Mouse (Mus musculus) MEL (cell line): ENCODE results near the gene Tubb2b. TPM values are rescaled to one million over a fixed set of nuclear protein-coding genes. Genes with fewer than 3 reads are reported as not detected.

Experiments
- DNase-seq: peaks from one replicate; pipeline ENCODE4 v3.0.0; 2011; ENCODE audit warnings: low read depth, low spot score
- H3K27ac ChIP-seq: 2 replicates; pipeline ENCODE4 v1.5.1; 2012; ENCODE audit warnings: low read depth, mild to moderate bottlenecking, control low read depth, low read length, moderate library complexity; ENCODE audit not compliant: control insufficient read depth
- H3K27me3 ChIP-seq, 2 experiments: fragments of 150-350 bp in 1 of 2; sonication (generic) in 1 of 2; 2 replicates each; pipeline ENCODE4 v1.6.1; 2012; ENCODE audit warnings: low read length in 2 of 2, mild to moderate bottlenecking in 2 of 2, improper control_type of control experiment in 1 of 2, moderate library complexity in 1 of 2; ENCODE audit not compliant: insufficient read depth in 2 of 2, control insufficient read depth in 1 of 2
- H3K36me3 ChIP-seq, 2 experiments: 2 replicates each; pipeline ENCODE4 v1.6.1; 2012 to 2014; ENCODE audit warnings: low read length in 2 of 2, improper control_type of control experiment in 1 of 2, inconsistent platforms in 1 of 2, mild to moderate bottlenecking in 1 of 2; ENCODE audit not compliant: insufficient read depth in 2 of 2, control insufficient read depth in 1 of 2
- H3K4me1 ChIP-seq, 2 experiments: fragments of 150-350 bp in 1 of 2; sonication (generic) in 1 of 2; 2 replicates each; pipeline ENCODE4 v1.6.1; 2012; ENCODE audit warnings: low read length in 2 of 2, improper control_type of control experiment in 1 of 2, mild to moderate bottlenecking in 1 of 2; ENCODE audit not compliant: insufficient read depth in 2 of 2, control insufficient read depth in 1 of 2
- H3K4me3 ChIP-seq, 2 experiments: fragments of 150-350 bp in 1 of 2; sonication (generic) in 1 of 2; 2 replicates each; pipeline ENCODE4 v1.5.1; 2012; ENCODE audit warnings: low read depth in 2 of 2, low read length in 2 of 2, mild to moderate bottlenecking in 2 of 2, moderate library complexity in 2 of 2, control low read depth in 1 of 2, improper control_type of control experiment in 1 of 2; ENCODE audit not compliant: control insufficient read depth in 1 of 2, insufficient read depth in 1 of 2
- H3K79me2 ChIP-seq: 2 replicates; pipeline ENCODE4 v1.6.1; 2012; ENCODE audit warnings: mild to moderate bottlenecking, low read length, moderate library complexity; ENCODE audit not compliant: control insufficient read depth, poor library complexity, insufficient read depth
- H3K9ac ChIP-seq: 2 replicates; pipeline ENCODE4 v1.6.1; 2012; ENCODE audit warnings: low read depth, mild to moderate bottlenecking, control low read depth, low read length, moderate library complexity; ENCODE audit not compliant: control insufficient read depth, poor library complexity, severe bottlenecking
- H3K9me3 ChIP-seq: fragments of 150-350 bp; sonication (generic); replicated peaks from 2 replicates; pipeline ENCODE4 v1.6.1; 2012; ENCODE audit warnings: mild to moderate bottlenecking, low read length, improper control_type of control experiment, moderate library complexity; ENCODE audit not compliant: insufficient read depth
- BHLHE40 ChIP-seq: IDR thresholded peaks from 2 replicates; pipeline ENCODE4 v1.6.1; 2012; ENCODE audit warnings: low read depth, mild to moderate bottlenecking, inconsistent platforms, low read length, improper control_type of control experiment, borderline replicate concordance
- CHD1 ChIP-seq: IDR thresholded peaks from 2 replicates; pipeline ENCODE4 v1.6.1; 2012; ENCODE audit warnings: low read depth, mild to moderate bottlenecking, inconsistent platforms, low read length, improper control_type of control experiment
- CTCF ChIP-seq, 3 experiments: IDR thresholded peaks in 2 of 3; conservative IDR thresholded peaks in 1 of 3; 2 replicates each; pipeline ENCODE4 v1.5.1; 2011 to 2012; ENCODE audit warnings: low read length in 3 of 3, low read depth in 2 of 3, mild to moderate bottlenecking in 2 of 3, improper control_type of control experiment in 1 of 3, inconsistent platforms in 1 of 3, mixed read lengths in 1 of 3, moderate library complexity in 1 of 3; ENCODE audit not compliant: control insufficient read depth in 1 of 3, insufficient read depth in 1 of 3, poor library complexity in 1 of 3, severe bottlenecking in 1 of 3
- ELF1 ChIP-seq: IDR thresholded peaks from 2 replicates; pipeline ENCODE4 v1.6.1; 2014; ENCODE audit warnings: low read depth, mild to moderate bottlenecking, inconsistent platforms, low read length, improper control_type of control experiment, moderate library complexity
- EP300 ChIP-seq, 2 experiments: IDR thresholded peaks; 2 replicates each; pipeline ENCODE4 v1.6.1; 2011; ENCODE audit warnings: improper control_type of control experiment in 2 of 2, low read length in 2 of 2, low read depth in 1 of 2, mild to moderate bottlenecking in 1 of 2
- ETS1 ChIP-seq: IDR thresholded peaks from 2 replicates; pipeline ENCODE4 v1.6.1; 2012; ENCODE audit warnings: low read depth, mild to moderate bottlenecking, inconsistent platforms, low read length, improper control_type of control experiment, moderate library complexity
- HCFC1 ChIP-seq: IDR thresholded peaks from 2 replicates; pipeline ENCODE4 v1.6.1; 2012; ENCODE audit warnings: low read depth, mild to moderate bottlenecking, inconsistent platforms, low read length, improper control_type of control experiment, moderate library complexity
- JUND ChIP-seq: IDR thresholded peaks from 2 replicates; pipeline ENCODE4 v1.6.1; 2011; ENCODE audit warnings: low read depth, mild to moderate bottlenecking, improper control_type of control experiment, low read length
- MAX ChIP-seq: IDR thresholded peaks from 2 replicates; pipeline ENCODE4 v1.6.1; 2011; ENCODE audit warnings: low read length, improper control_type of control experiment
- MXI1 ChIP-seq: IDR thresholded peaks from 2 replicates; pipeline ENCODE4 v1.6.1; 2011; ENCODE audit warnings: mild to moderate bottlenecking, low read depth, low read length, improper control_type of control experiment
- NELFE ChIP-seq: IDR thresholded peaks from 2 replicates; pipeline ENCODE4 v1.6.1; 2011; ENCODE audit warnings: low read depth, low read length, improper control_type of control experiment
- POLR2AphosphoS2 ChIP-seq: IDR thresholded peaks from 2 replicates; pipeline ENCODE4 v1.6.1; 2011; ENCODE audit warnings: low read length, improper control_type of control experiment
- RCOR1 ChIP-seq: IDR thresholded peaks from 2 replicates; pipeline ENCODE4 v1.6.1; 2012; ENCODE audit warnings: low read depth, mild to moderate bottlenecking, inconsistent platforms, low read length, improper control_type of control experiment
- SIN3A ChIP-seq: IDR thresholded peaks from 2 replicates; pipeline ENCODE4 v1.6.1; 2012; ENCODE audit warnings: low read length, improper control_type of control experiment, inconsistent platforms
- SMC3 ChIP-seq: IDR thresholded peaks from 2 replicates; pipeline ENCODE4 v1.6.1; 2011; ENCODE audit warnings: low read depth, low read length, improper control_type of control experiment
- TBP ChIP-seq: IDR thresholded peaks from 2 replicates; pipeline ENCODE4 v1.8.0; 2011; ENCODE audit warnings: low read depth, low read length, improper control_type of control experiment
- USF1 ChIP-seq: IDR thresholded peaks from 2 replicates; pipeline ENCODE4 v1.6.1; 2014; ENCODE audit warnings: low read depth, mild to moderate bottlenecking, inconsistent platforms, low read length, improper control_type of control experiment, moderate library complexity
- ZKSCAN1 ChIP-seq: IDR thresholded peaks from 2 replicates; pipeline ENCODE4 v1.6.1; 2012; ENCODE audit warnings: low read depth, mild to moderate bottlenecking, inconsistent platforms, low read length, improper control_type of control experiment, moderate library complexity
- polyA plus RNA-seq, 2 experiments: library from polyadenylated mRNA; stranded (reverse) in 1 of 2; unstranded in 1 of 2; fragments of >175 nt in 1 of 2; fragments of >200 nt in 1 of 2; gene quantifications; 2 replicates each; pipeline versions ENCODE4 v1.2.1 to v1.2.4; 2012; ENCODE audit warnings: low replicate concordance in 2 of 2, low read depth in 1 of 2; ENCODE audit not compliant: insufficient read length in 2 of 2, insufficient read depth in 1 of 2, missing spikeins in 1 of 2
- total RNA-seq: library from RNA; depleted of rRNA; stranded (reverse); fragments of 300-350 nt; gene quantifications from 2 replicates; pipeline ENCODE4 v1.2.3, GENCODE M21; 2012

Tubb2b gene
- total and polyA plus RNA-seq, 3 experiments, result 1.4 to 10.6 TPM; not detected in 1

GRCm38 (mm10) chr13:34106999-34107398 lies 23.3 kb downstream of the Tubb2b start:
- H3K4me1 ChIP-seq, result peaks cover 2 to 5% of the 10 kb centered on the region in 2 experiments; a peak in 3 of 4 replicates
- no peaks in the 10 kb centered on the region for H3K79me2 ChIP-seq
- H3K27me3 ChIP-seq, result no peaks in the 10 kb centered on the region
- TF ChIP-seq ELF1, result peak; percentile 72
- no peak for TF ChIP-seq RCOR1
- TF ChIP-seq HCFC1, result 0 out of 2 replicates have a peak, but pooled peaks have one; percentile 18
- TF ChIP-seq TBP, result 0 out of 2 replicates have a peak, but pooled peaks have one; percentile 19
- no peak for TF ChIP-seq POLR2AphosphoS2
- DNase-seq, result peak; percentile 76
- H3K4me3 ChIP-seq, result no peak overlapping the region
- peaks cover 0 to 7% of the 10 kb centered on the region in 2 experiments; a peak in 2 of 4 replicates for H3K36me3 ChIP-seq
- peak overlapping the region; percentile 44 for H3K9ac ChIP-seq
- no peaks in the 10 kb centered on the region for H3K9me3 ChIP-seq
- peak overlapping the region; percentile 35; the same call in 1 of the 2 replicates for H3K27ac ChIP-seq

GRCm38 (mm10) chr13:34106256-34106655 lies 24.0 kb downstream of the Tubb2b start:
- Histone ChIP-seq H3K36me3 (peaks cover 0 to 11% of the 10 kb centered on the region in 2 experiments; a peak in 2 of 4 replicates), H3K4me1 (peaks cover 5 to 6% of the 10 kb centered on the region in 2 experiments), H3K27me3 (no peaks in the 10 kb centered on the region), H3K27ac (no peak overlapping the region), H3K4me3 (no peak overlapping the region), H3K79me2 (no peaks in the 10 kb centered on the region), H3K9ac (no peak overlapping the region), H3K9me3 (no peaks in the 10 kb centered on the region)
- no peak for DNase-seq
- TF ChIP-seq ZKSCAN1 (no peak), NELFE (no peak), HCFC1 (0 out of 2 replicates have a peak, but pooled peaks have one; percentile 6), ETS1 (no peak), CTCF (IDR thresholded peaks at IDR 0.05 in 2 of 3, conservative IDR thresholded peaks at IDR 0.05 in 1 of 3; ENCODE audit: control insufficient read depth in 1 of 3, insufficient read depth in 1 of 3, low read depth in 2 of 3, low read length in 3 of 3, poor library complexity in 1 of 3, severe bottlenecking in 1 of 3) (peak in 1 of 3 experiments; percentile 8; a peak in 1 of 6 replicates), CHD1 (no peak)

GRCm38 (mm10) chr13:34105364-34105763 lies 24.9 kb downstream of the Tubb2b start:
- H3K27me3 ChIP-seq, result no peaks in the 10 kb centered on the region
- DNase-seq, result no peak

More at GRCm38 (mm10) chr13:34105364-34105763, 24.9 kb downstream of the Tubb2b start:
- H3K79me2 ChIP-seq, result no peaks in the 10 kb centered on the region
- H3K9me3 ChIP-seq, result no peaks in the 10 kb centered on the region
- TF ChIP-seq EP300 (IDR thresholded peaks at IDR 0.05; ENCODE audit: low read depth in 1 of 2, low read length in 2 of 2), result no peak
- TF ChIP-seq CTCF (IDR thresholded peaks at IDR 0.05 in 2 of 3, conservative IDR thresholded peaks at IDR 0.05 in 1 of 3; ENCODE audit: control insufficient read depth in 1 of 3, insufficient read depth in 1 of 3, low read depth in 2 of 3, low read length in 3 of 3, poor library complexity in 1 of 3, severe bottlenecking in 1 of 3), result no peak
- no peak for TF ChIP-seq JUND
- TF ChIP-seq MAX, result no peak
- no peak for TF ChIP-seq SIN3A
- TF ChIP-seq SMC3, result no peak
- no peak for TF ChIP-seq BHLHE40
- TF ChIP-seq TBP, result no peak
- no peak for TF ChIP-seq USF1
- no peak for TF ChIP-seq ETS1
- no peak for TF ChIP-seq MXI1
- TF ChIP-seq CHD1, result no peak
- no peak overlapping the region for H3K27ac ChIP-seq
- peaks cover 0 to 13% of the 10 kb centered on the region in 2 experiments; a peak in 2 of 4 replicates for H3K36me3 ChIP-seq
- no peak overlapping the region for H3K4me3 ChIP-seq
- H3K9ac ChIP-seq, result no peak overlapping the region
- peaks cover 7 to 8% of the 10 kb centered on the region in 2 experiments for H3K4me1 ChIP-seq
